Mouse (Mus musculus): ENCODE results near the gene Krt222. TPM values are rescaled to one million over a fixed set of nuclear protein-coding genes. Genes with fewer than 3 reads are reported as not detected.

Krt222 gene
- total and polyA plus RNA-seq, 3 experiments = 6.8 to 31.0 (median 26.9) TPM

- peaks cover 3% of the 10 kb centered on the region; the same call in 1 of the 2 replicates for H3K4me1 ChIP-seq (ENCODE audit: control insufficient read depth, insufficient read depth, low read length)
- H3K36me3 ChIP-seq (ENCODE audit: control insufficient read depth, insufficient read depth, low read length) = peaks cover 11% of the 10 kb centered on the region
- intact Hi-C loops (cut with DNase I) = loop anchor here (5.0 kb wide), 1 partner anchor 84 kb away; no protein-coding TSS in a partner anchor
- TF ChIP-seq POLR2A (IDR thresholded peaks at IDR 0.05; ENCODE audit: insufficient read depth, low read depth, low read length) (0 out of 2 replicates have a peak, but pooled peaks have one; percentile 14), EP300 (IDR thresholded peaks at IDR 0.05; ENCODE audit: insufficient read depth, low read depth, low read length) (0 out of 2 replicates have a peak, but pooled peaks have one; percentile 29), CTCF (IDR thresholded peaks at IDR 0.05) (no peak)
- 44% methylated on average over 8 of the region's 8 CpGs for WGBS
- no peak overlapping the region for H3K4me3 ChIP-seq
- peak overlapping the region; percentile 54 for H3K27ac ChIP-seq
- no peak for DNase-seq
- H3K9ac ChIP-seq (ENCODE audit: low read depth, low read length) = no peak overlapping the region
- no peaks in the 10 kb centered on the region for H3K79me2 ChIP-seq (replicated peaks; ENCODE audit: control insufficient read depth, insufficient read depth, low read length)
- H3K27me3 ChIP-seq (ENCODE audit: control insufficient read depth, insufficient read depth, low read length) = no peaks in the 10 kb centered on the region
These were observed 35.7 kb downstream of the Krt222 start for GRCm38 (mm10) chr11:99208105-99208669.

- Histone ChIP-seq H3K27ac (peak overlapping the region; percentile 54), H3K27me3 (ENCODE audit: control insufficient read depth, insufficient read depth, low read length) (no peaks in the 10 kb centered on the region), H3K79me2 (replicated peaks; ENCODE audit: control insufficient read depth, insufficient read depth, low read length) (no peaks in the 10 kb centered on the region), H3K36me3 (ENCODE audit: control insufficient read depth, insufficient read depth, low read length) (peaks cover 11% of the 10 kb centered on the region), H3K4me1 (ENCODE audit: control insufficient read depth, insufficient read depth, low read length) (peaks cover 3% of the 10 kb centered on the region; the same call in 1 of the 2 replicates), H3K9ac (ENCODE audit: low read depth, low read length) (no peak overlapping the region), H3K4me3 (no peak overlapping the region)
- WGBS = 14% methylated on average over 2 of the region's 2 CpGs
- TF ChIP-seq POLR2A (IDR thresholded peaks at IDR 0.05; ENCODE audit: insufficient read depth, low read depth, low read length) (no peak), CTCF (IDR thresholded peaks at IDR 0.05) (no peak), EP300 (IDR thresholded peaks at IDR 0.05; ENCODE audit: insufficient read depth, low read depth, low read length) (no peak)
- intact Hi-C loops (cut with DNase I) = loop anchor here (2.0 to 5.0 kb wide), 2 partner anchors 37 to 85 kb away; partner anchors contain the start of gene Krt222
- DNase-seq = no peak
These were observed 36.4 kb downstream of the Krt222 start for GRCm38 (mm10) chr11:99207449-99207848.

GRCm38 (mm10) chr11:99206954-99207353, 36.9 kb downstream of the Krt222 start:
- intact Hi-C loops (cut with DNase I) = loop anchor here (2.0 to 5.0 kb wide), 2 partner anchors 38 to 85 kb away; partner anchors contain the start of gene Krt222
- peaks cover 3% of the 10 kb centered on the region; the same call in 1 of the 2 replicates for H3K4me1 ChIP-seq (ENCODE audit: control insufficient read depth, insufficient read depth, low read length)
- no peak for DNase-seq
- H3K4me3 ChIP-seq = no peak overlapping the region
- TF ChIP-seq POLR2A (IDR thresholded peaks at IDR 0.05; ENCODE audit: insufficient read depth, low read depth, low read length) = no peak
- TF ChIP-seq CTCF (IDR thresholded peaks at IDR 0.05) = peak; percentile 90
- TF ChIP-seq EP300 (IDR thresholded peaks at IDR 0.05; ENCODE audit: insufficient read depth, low read depth, low read length) = no peak
- H3K36me3 ChIP-seq (ENCODE audit: control insufficient read depth, insufficient read depth, low read length) = peaks cover 11% of the 10 kb centered on the region
- H3K27ac ChIP-seq = no peak overlapping the region
- H3K79me2 ChIP-seq (replicated peaks; ENCODE audit: control insufficient read depth, insufficient read depth, low read length) = no peaks in the 10 kb centered on the region
- WGBS = 10% methylated on average over 2 of the region's 2 CpGs
- H3K9ac ChIP-seq (ENCODE audit: low read depth, low read length) = no peak overlapping the region
- H3K27me3 ChIP-seq (ENCODE audit: control insufficient read depth, insufficient read depth, low read length) = no peaks in the 10 kb centered on the region

- 21% methylated on average over 14 of the region's 14 CpGs for WGBS
- H3K9ac ChIP-seq (ENCODE audit: low read depth, low read length) = no peak overlapping the region
- peak; percentile 40 to 59 for DNase-seq
These were observed 54.7 kb downstream of the Krt222 start for GRCm38 (mm10) chr11:99189154-99189582.

GRCm38 (mm10) chr11:99187348-99187747, 56.5 kb downstream of the Krt222 start:
- Histone ChIP-seq H3K27ac (no peak overlapping the region), H3K4me1 (ENCODE audit: control insufficient read depth, insufficient read depth, low read length) (no peaks in the 10 kb centered on the region), H3K27me3 (ENCODE audit: control insufficient read depth, insufficient read depth, low read length) (no peaks in the 10 kb centered on the region), H3K79me2 (replicated peaks; ENCODE audit: control insufficient read depth, insufficient read depth, low read length) (no peaks in the 10 kb centered on the region), H3K4me3 (no peak overlapping the region), H3K36me3 (ENCODE audit: control insufficient read depth, insufficient read depth, low read length) (no peaks in the 10 kb centered on the region), H3K9ac (ENCODE audit: low read depth, low read length) (no peak overlapping the region)
- intact Hi-C loops (cut with DNase I) = loop anchor here (5.0 kb wide), 1 partner anchor 60 kb away; no protein-coding TSS in a partner anchor
- WGBS = 96% methylated on average over 4 of the region's 4 CpGs
- no peak for DNase-seq
- TF ChIP-seq CTCF (IDR thresholded peaks at IDR 0.05) = no peak
- TF ChIP-seq EP300 (IDR thresholded peaks at IDR 0.05; ENCODE audit: insufficient read depth, low read depth, low read length) = no peak
- TF ChIP-seq POLR2A (IDR thresholded peaks at IDR 0.05; ENCODE audit: insufficient read depth, low read depth, low read length) = no peak

More at GRCm38 (mm10) chr11:99189154-99189582, 54.7 kb downstream of the Krt222 start:
- no peaks in the 10 kb centered on the region for H3K79me2 ChIP-seq (replicated peaks; ENCODE audit: control insufficient read depth, insufficient read depth, low read length)
- TF ChIP-seq EP300 (IDR thresholded peaks at IDR 0.05; ENCODE audit: insufficient read depth, low read depth, low read length) (0 out of 2 replicates have a peak, but pooled peaks have one; percentile 23), POLR2A (IDR thresholded peaks at IDR 0.05; ENCODE audit: insufficient read depth, low read depth, low read length) (no peak), CTCF (IDR thresholded peaks at IDR 0.05) (peak; percentile 93)
- H3K36me3 ChIP-seq (ENCODE audit: control insufficient read depth, insufficient read depth, low read length) = no peaks in the 10 kb centered on the region
- H3K4me3 ChIP-seq = no peak overlapping the region
- no peaks in the 10 kb centered on the region for H3K27me3 ChIP-seq (ENCODE audit: control insufficient read depth, insufficient read depth, low read length)
- H3K27ac ChIP-seq = no peak overlapping the region
- H3K4me1 ChIP-seq (ENCODE audit: control insufficient read depth, insufficient read depth, low read length) = no peaks in the 10 kb centered on the region
- intact Hi-C loops (cut with DNase I) = loop anchor here (1.0 to 5.0 kb wide), 3 partner anchors 58 to 118 kb away; no protein-coding TSS in a partner anchor

GRCm38 (mm10) chr11:99186836-99187235, 57.0 kb downstream of the Krt222 start:
- TF ChIP-seq EP300 (IDR thresholded peaks at IDR 0.05; ENCODE audit: insufficient read depth, low read depth, low read length) = no peak
- no peak for TF ChIP-seq POLR2A (IDR thresholded peaks at IDR 0.05; ENCODE audit: insufficient read depth, low read depth, low read length)
- TF ChIP-seq CTCF (IDR thresholded peaks at IDR 0.05) = no peak

More at GRCm38 (mm10) chr11:99186836-99187235, 57.0 kb downstream of the Krt222 start:
- intact Hi-C loops (cut with DNase I) = loop anchor here (5.0 kb wide), 1 partner anchor 60 kb away; no protein-coding TSS in a partner anchor
- 63% methylated on average over 2 of the region's 2 CpGs for WGBS
- no peaks in the 10 kb centered on the region for H3K27me3 ChIP-seq (ENCODE audit: control insufficient read depth, insufficient read depth, low read length)
- no peaks in the 10 kb centered on the region for H3K36me3 ChIP-seq (ENCODE audit: control insufficient read depth, insufficient read depth, low read length)
- no peaks in the 10 kb centered on the region for H3K79me2 ChIP-seq (replicated peaks; ENCODE audit: control insufficient read depth, insufficient read depth, low read length)
- H3K4me3 ChIP-seq = no peak overlapping the region
- DNase-seq = no peak
- no peaks in the 10 kb centered on the region for H3K4me1 ChIP-seq (ENCODE audit: control insufficient read depth, insufficient read depth, low read length)
- H3K27ac ChIP-seq = no peak overlapping the region
- H3K9ac ChIP-seq (ENCODE audit: low read depth, low read length) = no peak overlapping the region

Other genes with a start within 250 kb of the Krt222 start
- 1 to 10 TPM; 1.4 to 2.3 TPM for gene Top2a, start 219.9 kb downstream of the Krt222 start, total RNA-seq (2021)
- 0.27 and 0.56 TPM in 2 replicates for gene Top2a, start 219.9 kb downstream of the Krt222 start, polyA plus RNA-seq (2012; rRNA removed)
- 10 to 100 TPM; 81.8 to 84.2 TPM for gene Igfbp4, start 202.8 kb downstream of the Krt222 start, total RNA-seq (2021)
- 163 and 216 TPM in 2 replicates for gene Igfbp4, start 202.8 kb downstream of the Krt222 start, polyA plus RNA-seq (2012; rRNA removed)
- gene Tns4, start 154.8 kb downstream of the Krt222 start, total RNA-seq (2021) = under 1 TPM; 0.16 to 0.23 TPM
- gene Tns4, start 154.8 kb downstream of the Krt222 start, polyA plus RNA-seq (2012; rRNA removed) = 0.49 and 1.1 TPM in 2 replicates
- gene Ccr7, start 89.0 kb downstream of the Krt222 start, total RNA-seq (2021) = under 1 TPM; 0.29 to 0.59 TPM
- gene Ccr7, start 89.0 kb downstream of the Krt222 start, polyA plus RNA-seq (2012; rRNA removed) = 2.6 and 2.7 TPM in 2 replicates
- 10 to 100 TPM; 41.8 to 44.6 TPM for gene Smarce1, start 13.1 kb downstream of the Krt222 start, total RNA-seq (2021)
- gene Smarce1, start 13.1 kb downstream of the Krt222 start, polyA plus RNA-seq (2012; rRNA removed) = 22.2 and 29.3 TPM in 2 replicates
- gene Krt24, start 41.2 kb upstream of the Krt222 start, total RNA-seq (2021) = not detected
- not detected in 2 replicates for gene Krt24, start 41.2 kb upstream of the Krt222 start, polyA plus RNA-seq (2012; rRNA removed)
- gene Krt25, start 78.9 kb upstream of the Krt222 start, total RNA-seq (2021) = not detected
- not detected in 2 replicates for gene Krt25, start 78.9 kb upstream of the Krt222 start, polyA plus RNA-seq (2012; rRNA removed)
- gene Krt26, start 93.9 kb upstream of the Krt222 start, total RNA-seq (2021) = not detected
- not detected in 2 replicates for gene Krt26, start 93.9 kb upstream of the Krt222 start, polyA plus RNA-seq (2012; rRNA removed)
- gene Krt27, start 107.0 kb upstream of the Krt222 start, total RNA-seq (2021) = not detected
- gene Krt27, start 107.0 kb upstream of the Krt222 start, polyA plus RNA-seq (2012; rRNA removed) = not detected in 2 replicates
- not detected for gene Krt28, start 130.8 kb upstream of the Krt222 start, total RNA-seq (2021)
- not detected in 2 replicates for gene Krt28, start 130.8 kb upstream of the Krt222 start, polyA plus RNA-seq (2012; rRNA removed)
- gene Krt10, start 145.3 kb upstream of the Krt222 start, total RNA-seq (2021) = 1 to 10 TPM; 4.4 to 5.1 TPM
- gene Krt10, start 145.3 kb upstream of the Krt222 start, polyA plus RNA-seq (2012; rRNA removed) = 0.76 and 1.6 TPM in 2 replicates
- gene Krt12, start 178.2 kb upstream of the Krt222 start, total RNA-seq (2021) = not detected
- not detected in 2 replicates for gene Krt12, start 178.2 kb upstream of the Krt222 start, polyA plus RNA-seq (2012; rRNA removed)
- not detected for gene Krt20, start 194.1 kb upstream of the Krt222 start, total RNA-seq (2021)
- 0.06 TPM in 1 of 2 replicates, not detected in the other for gene Krt20, start 194.1 kb upstream of the Krt222 start, polyA plus RNA-seq (2012; rRNA removed)
- not detected for gene Krt23, start 249.1 kb upstream of the Krt222 start, total RNA-seq (2021)
- gene Krt23, start 249.1 kb upstream of the Krt222 start, polyA plus RNA-seq (2012; rRNA removed) = 0.80 TPM in 1 of 2 replicates, not detected in the other

Data from heart, adult 2 months (tissue).